Mouse (Mus musculus) thymus, adult 2 months (tissue): ENCODE results near the gene Stk11ip.

Source experiments
- CTCF ChIP-seq: fragments of 200-500 bp; IDR thresholded peaks from 2 replicates; pipeline ENCODE4 v1.5.1; 2012; ENCODE audit warnings: mild to moderate bottlenecking, control low read depth, low read length, moderate library complexity, borderline replicate concordance; ENCODE audit not compliant: control insufficient read depth, poor library complexity, insufficient read depth; ENCODE audit errors: extremely low read depth
- POLR2A ChIP-seq: fragments of 200-500 bp; IDR thresholded peaks from 2 replicates; pipeline ENCODE4 v1.6.1; 2012; ENCODE audit warnings: mild to moderate bottlenecking, low read length, control low read depth, moderate library complexity; ENCODE audit not compliant: control insufficient read depth, poor library complexity, insufficient read depth; ENCODE audit errors: extremely low read depth

- TF ChIP-seq POLR2A (no peak), CTCF (no peak)
These were observed 60.8 kb downstream of the Stk11ip start for GRCm38 (mm10) chr1:75581936-75582624.
